Mouse (Mus musculus) liver, adult 2 months (tissue): Measurements from ENCODE around the gene Sept5. TPM values are rescaled to one million over a fixed set of nuclear protein-coding genes. Genes with fewer than 3 reads are reported as not detected.

Experiments
- DNase-seq: peaks from one replicate; pipeline ENCODE4 v3.0.0-alpha.2; 2011; ENCODE audit warnings: low read depth, low spot score; ENCODE audit errors: extremely low read depth
- H3K27ac ChIP-seq: fragments of 200-500 bp; replicated peaks from 2 replicates; pipeline ENCODE4 v1.5.1; 2012; ENCODE audit warnings: low read depth, mild to moderate bottlenecking, control low read depth, inconsistent platforms, low read length; ENCODE audit not compliant: insufficient read depth
- H3K27me3 ChIP-seq: fragments of 200-500 bp; 2 replicates; pipeline ENCODE4 v1.6.1; 2012; ENCODE audit warnings: mild to moderate bottlenecking, moderate library complexity, low read length, inconsistent platforms; ENCODE audit not compliant: control insufficient read depth, insufficient read depth
- H3K36me3 ChIP-seq: fragments of 200-500 bp; 2 replicates; pipeline ENCODE4 v1.6.1; 2012; ENCODE audit warnings: low read length, inconsistent platforms; ENCODE audit not compliant: control insufficient read depth, insufficient read depth
- H3K4me1 ChIP-seq: fragments of 200-500 bp; 2 replicates; pipeline ENCODE4 v1.6.1; 2011; ENCODE audit warnings: low read length; ENCODE audit not compliant: control insufficient read depth, insufficient read depth
- H3K4me3 ChIP-seq: fragments of 200-500 bp; 2 replicates; pipeline ENCODE4 v1.5.1; 2011; ENCODE audit warnings: low read depth, mild to moderate bottlenecking, control low read depth, low read length, moderate library complexity; ENCODE audit not compliant: insufficient read depth
- H3K79me2 ChIP-seq: fragments of 200-500 bp; 2 replicates; pipeline ENCODE4 v1.6.1; 2012; ENCODE audit warnings: inconsistent platforms, mild to moderate bottlenecking, low read length, moderate library complexity; ENCODE audit not compliant: control insufficient read depth, insufficient read depth
- H3K9ac ChIP-seq: fragments of 200-500 bp; 2 replicates; pipeline ENCODE4 v1.6.1; 2012; ENCODE audit warnings: low read depth, mild to moderate bottlenecking, control low read depth, inconsistent platforms, low read length
- CTCF ChIP-seq: fragments of 200-500 bp; IDR thresholded peaks from 2 replicates; pipeline ENCODE4 v1.5.1; 2011; ENCODE audit warnings: low read depth, low read length, control low read depth
- POLR2A ChIP-seq: fragments of 200-500 bp; IDR thresholded peaks from 2 replicates; pipeline ENCODE4 v1.6.1; 2011; ENCODE audit warnings: low read length, control low read depth; ENCODE audit not compliant: insufficient read depth; ENCODE audit errors: extremely low read depth
- WGBS: fragments of 180-500 bp; shearing (Covaris S2); methylation state at CpG from one replicate; pipeline ENCODE4 v1.1.7; 2018; 5-methylcytosine and 5-hydroxymethylcytosine counted together
- polyA plus RNA-seq: library from polyadenylated mRNA; depleted of rRNA; stranded (reverse); fragments of >200 nt; gene quantifications from 2 replicates; pipeline ENCODE4 v1.2.3, GENCODE M21; 2012
- total RNA-seq: library from RNA; depleted of rRNA; stranded (reverse); fragments of >200 nt; gene quantifications from 2 replicates; pipeline ENCODE4 v1.2.3, GENCODE M21; 2014

The Sept5 gene
- total and polyA plus RNA-seq, 2 experiments, result 0.18 to 0.87 TPM

DNA sequence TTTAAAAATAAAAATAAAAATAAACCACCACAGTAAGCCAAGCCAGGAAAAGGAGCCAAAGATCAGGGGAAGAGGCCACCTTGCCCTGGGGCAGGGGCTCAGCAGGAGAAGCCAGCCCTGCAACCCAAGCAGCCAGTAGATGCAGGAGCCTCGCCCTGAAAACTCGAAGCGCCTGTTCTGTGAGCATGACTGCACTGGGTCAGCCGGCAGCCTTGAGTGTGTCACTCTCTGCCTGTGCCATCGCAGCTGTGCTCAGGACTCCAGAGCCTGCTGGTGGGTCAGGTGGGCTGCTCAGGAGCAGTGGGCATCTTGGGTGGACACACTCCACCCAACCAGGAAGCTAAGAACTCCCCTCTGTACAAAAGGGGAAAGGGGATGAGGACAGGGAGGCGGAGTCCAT, 15.6 kb upstream of the Sept5 start:
- Histone ChIP-seq H3K27me3 (no peaks in the 10 kb centered on the region), H3K79me2 (no peaks in the 10 kb centered on the region), H3K9ac (no peak overlapping the region), H3K36me3 (no peaks in the 10 kb centered on the region), H3K4me3 (no peak overlapping the region), H3K27ac (no peak overlapping the region), H3K4me1 (no peaks in the 10 kb centered on the region)
- no peak for TF ChIP-seq CTCF
- TF ChIP-seq POLR2A, result no peak
- DNase-seq, result no peak
- WGBS, result 76% methylated on average over 6 of the region's 6 CpGs

DNA sequence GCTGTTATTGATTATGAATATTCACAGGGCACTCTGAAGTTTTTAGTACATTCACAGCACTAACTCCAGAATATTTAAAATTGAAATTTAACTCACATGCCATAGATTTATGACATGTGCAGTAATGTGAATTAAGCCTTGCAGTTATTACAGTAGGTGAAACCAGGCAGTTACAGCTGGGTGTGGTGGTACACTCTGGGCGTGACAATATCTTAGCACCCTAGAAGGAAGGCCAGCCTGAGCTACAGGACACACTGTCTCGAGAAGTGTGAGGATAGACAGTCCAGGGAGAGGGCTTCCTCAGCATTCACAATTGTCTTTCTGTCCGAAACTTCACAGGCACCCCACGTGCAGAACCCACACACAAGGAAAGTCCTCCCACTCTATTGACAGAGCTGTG, 14.7 kb upstream of the Sept5 start:
- Histone ChIP-seq H3K79me2 (no peaks in the 10 kb centered on the region), H3K27me3 (no peaks in the 10 kb centered on the region), H3K27ac (no peak overlapping the region), H3K36me3 (no peaks in the 10 kb centered on the region), H3K9ac (no peak overlapping the region), H3K4me1 (no peaks in the 10 kb centered on the region), H3K4me3 (no peak overlapping the region)
- TF ChIP-seq POLR2A (no peak), CTCF (no peak)
- DNase-seq, result no peak
- 77% methylated on average over 4 of the region's 4 CpGs for WGBS

DNA sequence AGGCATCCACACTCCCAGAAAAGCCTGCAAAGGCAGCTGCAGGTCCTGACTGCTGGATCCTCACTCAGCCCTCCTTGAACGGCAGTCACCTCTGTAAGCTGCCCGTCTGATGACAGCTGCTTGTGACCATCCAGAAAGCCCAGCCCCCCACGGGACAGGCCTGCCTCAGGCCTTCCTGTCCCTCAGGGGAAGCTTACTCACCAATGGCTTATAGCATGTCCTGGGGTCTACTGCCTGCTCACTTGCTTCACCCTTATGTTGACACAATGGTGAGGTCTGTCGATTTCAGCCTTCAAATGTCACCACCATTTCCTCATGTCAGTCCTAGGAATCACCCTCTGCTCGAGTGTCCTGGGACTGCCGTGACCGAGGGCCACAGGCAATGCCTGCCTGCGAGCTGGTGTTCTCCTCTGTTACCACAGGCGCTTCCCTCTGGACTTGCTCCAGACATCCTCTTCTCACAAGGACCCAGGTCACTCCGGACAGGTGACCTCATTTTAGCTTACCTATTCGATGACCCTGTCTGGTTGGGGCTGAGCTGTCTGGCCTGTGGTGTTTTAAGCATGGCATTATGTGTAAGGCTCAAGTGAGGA, 13.7 kb upstream of the Sept5 start:
- no peaks in the 10 kb centered on the region for H3K27me3 ChIP-seq
- no peak overlapping the region for H3K27ac ChIP-seq
- WGBS, result 75% methylated on average over 11 of the region's 11 CpGs
- no peak for DNase-seq
- no peaks in the 10 kb centered on the region for H3K79me2 ChIP-seq
- H3K4me3 ChIP-seq, result no peak overlapping the region
- no peaks in the 10 kb centered on the region for H3K4me1 ChIP-seq
- H3K9ac ChIP-seq, result no peak overlapping the region
- TF ChIP-seq CTCF (no peak), POLR2A (no peak)
- H3K36me3 ChIP-seq, result no peaks in the 10 kb centered on the region

DNA sequence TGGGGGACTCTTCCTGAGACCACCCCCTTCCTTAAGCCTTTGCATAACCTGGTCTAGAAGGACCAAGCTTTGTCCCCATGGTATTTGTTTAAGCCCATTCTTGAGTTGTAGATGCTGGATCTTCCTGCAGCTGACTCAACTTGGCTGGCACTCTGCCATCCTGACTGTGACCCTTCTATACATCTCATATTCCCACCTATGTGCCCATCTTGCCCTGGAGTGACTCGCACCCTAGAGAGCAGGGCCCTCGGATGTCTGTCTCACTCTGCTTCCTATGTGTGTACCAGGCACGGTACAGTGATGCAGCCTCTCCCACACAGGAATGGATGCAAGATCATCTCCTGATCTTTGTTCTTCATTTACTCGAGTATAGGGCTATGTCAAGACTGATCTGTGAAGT, 13.1 kb upstream of the Sept5 start:
- Histone ChIP-seq H3K36me3 (no peaks in the 10 kb centered on the region), H3K4me1 (no peaks in the 10 kb centered on the region), H3K27me3 (no peaks in the 10 kb centered on the region), H3K4me3 (no peak overlapping the region), H3K27ac (no peak overlapping the region), H3K79me2 (no peaks in the 10 kb centered on the region), H3K9ac (no peak overlapping the region)
- TF ChIP-seq POLR2A (no peak), CTCF (no peak)
- 79% methylated on average over 4 of the region's 4 CpGs for WGBS
- DNase-seq, result no peak

DNA sequence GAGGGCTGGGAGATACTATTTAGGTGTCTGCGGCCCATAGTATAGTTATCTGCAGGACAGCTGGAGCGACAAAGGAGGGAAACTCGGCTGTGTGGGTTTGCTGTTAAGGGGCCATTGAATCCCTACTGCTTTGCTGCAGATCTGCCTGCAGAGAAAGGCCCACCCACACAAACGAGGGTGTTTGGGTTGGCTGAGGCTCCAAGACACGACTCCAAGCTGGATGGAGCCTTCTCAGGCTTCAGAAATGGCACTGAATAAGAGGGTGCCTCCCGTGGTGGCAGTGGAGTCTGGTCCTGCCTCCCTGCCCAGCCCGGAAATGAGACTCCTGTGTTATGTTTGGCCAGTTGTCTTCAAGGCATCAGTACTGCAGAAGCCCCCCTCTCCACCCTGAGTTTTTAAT, 12.5 kb upstream of the Sept5 start:
- H3K27me3 ChIP-seq, result no peaks in the 10 kb centered on the region
- H3K79me2 ChIP-seq, result no peaks in the 10 kb centered on the region
- no peak overlapping the region for H3K9ac ChIP-seq
- WGBS, result 58% methylated on average over 7 of the region's 7 CpGs
- no peak overlapping the region for H3K27ac ChIP-seq
- no peak overlapping the region for H3K4me3 ChIP-seq
- TF ChIP-seq POLR2A (no peak), CTCF (no peak)
- no peak for DNase-seq
- no peaks in the 10 kb centered on the region for H3K36me3 ChIP-seq
- H3K4me1 ChIP-seq, result no peaks in the 10 kb centered on the region

DNA sequence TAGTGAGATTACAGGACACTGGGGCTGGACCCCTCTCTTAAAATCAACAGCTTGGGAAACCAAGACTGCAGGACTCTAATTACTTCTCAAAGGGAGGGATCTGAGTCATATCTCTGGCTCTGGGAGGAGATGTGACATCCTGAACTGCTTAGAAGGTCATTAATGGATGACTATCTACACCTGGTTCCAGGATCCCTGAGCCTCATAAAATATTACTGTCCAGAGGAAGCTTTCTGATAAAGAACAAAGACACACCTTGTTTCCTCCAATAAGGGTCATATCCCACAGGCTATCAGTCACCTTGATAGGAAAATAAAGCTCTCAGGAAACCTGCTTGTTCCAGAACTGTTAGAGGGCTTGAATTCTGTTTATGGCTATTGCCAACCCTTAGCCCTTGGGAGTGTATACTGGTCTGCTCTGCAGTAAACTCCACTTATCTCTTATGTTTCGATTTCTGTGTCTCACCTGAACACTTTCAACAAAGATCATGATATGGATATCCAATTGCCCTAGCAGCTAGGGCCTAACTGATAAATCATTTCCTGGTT, 9.7 kb upstream of the Sept5 start:
- H3K4me3 ChIP-seq, result no peak overlapping the region
- no peak overlapping the region for H3K27ac ChIP-seq

More for the DNA sequence above, 9.7 kb upstream of the Sept5 start:
- H3K79me2 ChIP-seq, result no peaks in the 10 kb centered on the region
- no peaks in the 10 kb centered on the region for H3K36me3 ChIP-seq
- 66% methylated on average over 1 of the region's 1 CpGs for WGBS
- TF ChIP-seq CTCF (no peak), POLR2A (no peak)
- DNase-seq, result no peak
- H3K27me3 ChIP-seq, result no peaks in the 10 kb centered on the region
- H3K4me1 ChIP-seq, result no peaks in the 10 kb centered on the region
- H3K9ac ChIP-seq, result no peak overlapping the region
